Mouse (Mus musculus): ENCODE measurements around the gene Cpeb2. TPM values are rescaled to one million over a fixed set of nuclear protein-coding genes. Genes with fewer than 3 reads are reported as not detected.

The Cpeb2 gene
- total and polyA plus RNA-seq, 3 experiments = 20.7 to 53.9 (median 24.8) TPM

DNA sequence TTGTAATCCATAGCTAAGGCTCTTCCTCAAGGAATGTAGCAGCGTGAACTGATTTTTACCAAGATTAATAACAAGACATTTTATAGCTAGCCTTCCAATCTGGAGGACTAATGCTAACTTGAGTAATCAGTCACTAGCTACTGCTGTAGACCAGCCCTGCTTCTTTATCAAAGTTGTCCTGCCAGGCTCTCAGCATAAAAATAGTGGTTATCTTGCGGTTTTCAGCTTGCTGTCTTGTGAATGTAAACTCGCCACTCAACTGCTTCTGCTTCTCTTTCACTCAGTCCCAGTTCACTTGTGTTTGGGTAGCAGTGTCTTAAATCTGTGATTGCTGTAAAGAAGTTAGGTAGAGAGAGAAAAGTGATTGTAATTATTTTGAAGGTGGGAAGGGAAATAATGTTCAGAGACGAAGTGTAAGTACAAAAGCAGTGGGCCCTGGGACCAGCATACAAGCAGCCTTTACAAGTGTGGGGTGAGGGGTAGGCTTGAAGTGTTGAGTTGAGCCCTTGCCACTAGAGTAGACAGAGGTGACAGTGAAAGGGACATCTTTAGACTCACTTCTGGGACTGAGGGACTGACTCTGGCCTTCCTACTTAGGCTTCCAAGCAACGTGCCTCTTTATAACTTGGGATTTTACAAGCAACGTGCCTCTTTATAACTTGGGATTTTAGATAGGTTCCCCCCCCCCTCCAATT lies 6.3 kb downstream of the Cpeb2 start:
- DNase-seq = no peak

DNA sequence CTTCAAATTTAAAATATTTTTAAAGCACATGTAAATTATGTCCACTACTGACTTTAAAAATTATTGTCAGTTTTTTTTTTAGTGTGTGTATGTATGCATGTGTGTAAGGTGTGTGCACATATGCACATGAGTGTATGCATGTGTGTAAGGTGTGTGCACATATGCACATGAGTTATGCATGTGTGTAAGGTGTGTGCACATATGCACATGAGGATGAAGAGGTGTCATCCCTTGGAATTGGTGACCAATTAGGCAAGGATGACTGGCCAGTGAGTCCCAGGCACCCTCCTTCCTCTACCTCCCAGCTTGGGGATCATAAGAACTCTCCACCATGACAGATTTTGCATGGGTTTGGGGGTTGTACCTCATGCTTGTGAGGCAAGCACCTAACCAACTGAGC lies 7.8 kb downstream of the Cpeb2 start:
- DNase-seq = no peak

DNA sequence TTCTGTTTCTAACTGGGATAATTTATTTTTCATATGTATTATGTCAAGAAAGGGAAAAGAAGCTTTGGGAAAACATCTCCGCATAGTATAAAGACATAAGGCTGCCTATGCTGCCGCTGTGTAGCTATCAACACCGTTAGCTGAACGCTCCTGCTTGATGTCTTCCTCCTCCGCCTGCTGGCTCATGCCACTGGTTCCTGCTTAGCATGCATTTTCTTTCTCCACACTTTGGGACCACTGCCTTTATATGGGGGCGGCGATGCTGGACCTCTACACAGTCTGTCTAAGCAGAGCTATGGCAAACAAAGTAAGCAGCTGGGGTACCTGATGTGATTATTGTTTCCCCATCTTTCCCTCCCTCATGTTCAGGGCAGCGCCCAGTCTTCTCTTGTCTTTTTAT lies 13.3 kb downstream of the Cpeb2 start:
- DNase-seq = no peak

GRCm38 (mm10) chr5:43246954-43247353 lies 14.0 kb downstream of the Cpeb2 start:
- DNase-seq = no peak

DNA sequence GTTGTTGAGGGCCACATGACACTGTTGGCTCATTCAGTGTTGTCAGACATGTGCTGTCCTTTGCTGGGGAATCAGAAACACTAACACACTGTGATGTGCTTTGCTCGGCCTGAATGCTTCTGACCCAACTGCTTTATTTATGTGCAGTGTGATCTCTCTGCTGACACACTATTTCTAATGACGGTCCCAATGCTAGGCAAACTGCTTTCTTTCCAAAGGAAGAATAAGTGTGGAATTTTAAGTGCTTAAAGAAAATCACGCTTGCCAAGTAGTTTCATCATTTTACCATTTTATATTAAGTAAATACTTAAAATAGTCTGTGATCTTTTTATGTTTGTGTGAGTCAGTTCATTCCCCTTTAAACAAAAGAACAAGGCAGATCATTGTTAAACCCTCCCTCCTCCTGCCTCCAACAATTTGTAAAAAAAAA lies 15.0 kb downstream of the Cpeb2 start:
- no peak for DNase-seq

- DNase-seq = no peak
Measured at GRCm38 (mm10) chr5:43257490-43257889, 24.5 kb downstream of the Cpeb2 start.

- DNase-seq = no peak
Measured at GRCm38 (mm10) chr5:43258472-43259142, 25.6 kb downstream of the Cpeb2 start.

DNA sequence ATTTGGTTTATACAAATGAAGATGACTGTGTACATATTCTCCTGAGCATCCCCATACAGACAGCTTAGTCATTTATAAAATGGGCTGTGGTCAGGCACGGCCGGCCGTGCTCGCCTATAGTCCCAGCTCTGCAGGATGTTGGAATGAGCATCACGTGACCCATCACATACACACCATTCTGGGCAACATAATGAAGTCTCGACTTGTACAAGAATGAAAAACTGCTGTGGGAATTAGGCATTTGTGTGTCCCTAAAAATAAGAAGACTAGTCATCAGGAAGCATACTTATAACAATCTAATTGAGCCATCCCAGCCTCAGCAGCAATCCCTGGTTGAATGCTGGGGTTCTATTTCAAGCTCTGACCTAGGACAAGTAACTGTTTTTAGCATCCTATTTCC lies 28.8 kb downstream of the Cpeb2 start:
- no peak for DNase-seq

DNA sequence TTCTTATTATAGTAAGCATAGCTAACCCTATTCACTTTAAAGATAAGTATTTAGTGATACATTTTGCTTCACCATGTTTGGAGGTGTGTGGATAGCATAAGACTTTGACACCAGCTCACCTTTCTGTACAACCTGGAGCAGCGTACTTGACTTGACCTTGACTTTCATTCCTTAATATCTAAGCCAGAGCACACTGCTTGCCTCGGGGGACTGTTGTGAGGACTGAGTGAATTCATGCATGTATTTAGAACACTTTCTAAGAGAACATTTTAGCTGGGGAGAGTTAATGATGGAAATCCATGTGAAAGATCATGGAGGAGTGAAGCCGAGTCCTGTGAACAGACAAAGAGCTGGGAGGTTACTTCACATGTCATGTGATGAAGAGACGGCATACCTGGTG lies 31.0 kb downstream of the Cpeb2 start:
- DNase-seq = no peak

DNA sequence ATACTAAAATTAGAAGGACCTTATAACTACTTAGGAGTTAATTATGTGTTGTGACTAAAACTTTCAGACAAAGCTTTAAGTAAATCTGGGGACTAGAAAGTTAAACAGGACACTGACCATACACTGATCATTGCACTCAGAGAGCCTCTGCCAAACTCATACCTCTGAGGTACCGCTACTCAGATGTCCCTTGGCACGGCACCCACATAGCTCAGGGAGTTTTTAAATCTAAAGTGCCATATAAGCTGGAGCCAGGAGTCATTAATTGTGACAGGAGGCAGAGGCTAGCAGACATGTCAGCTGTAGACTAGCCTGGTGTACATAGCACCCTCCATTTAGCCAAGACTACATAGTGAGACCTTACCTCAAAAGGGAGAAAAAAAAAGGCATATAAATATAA lies 31.7 kb downstream of the Cpeb2 start:
- no peak for DNase-seq

DNA sequence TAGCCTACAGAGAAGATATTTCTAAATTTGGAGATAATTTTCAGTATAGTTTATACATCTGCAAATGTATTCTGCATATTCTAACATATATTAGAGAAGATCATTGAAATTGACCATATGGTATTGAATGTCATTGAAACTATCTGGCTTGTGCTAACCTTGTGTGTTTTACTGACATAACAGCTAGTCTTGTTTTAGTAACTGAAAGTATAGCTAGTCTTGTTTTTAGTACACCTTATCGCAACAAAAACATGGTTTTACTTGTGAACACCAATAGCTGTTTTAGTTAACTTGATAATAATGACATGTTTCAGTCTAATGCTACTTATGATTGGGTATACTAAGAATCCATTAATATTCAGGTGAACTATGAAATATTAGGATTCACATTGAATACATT lies 45.0 kb downstream of the Cpeb2 start:
- no peak for DNase-seq

DNA sequence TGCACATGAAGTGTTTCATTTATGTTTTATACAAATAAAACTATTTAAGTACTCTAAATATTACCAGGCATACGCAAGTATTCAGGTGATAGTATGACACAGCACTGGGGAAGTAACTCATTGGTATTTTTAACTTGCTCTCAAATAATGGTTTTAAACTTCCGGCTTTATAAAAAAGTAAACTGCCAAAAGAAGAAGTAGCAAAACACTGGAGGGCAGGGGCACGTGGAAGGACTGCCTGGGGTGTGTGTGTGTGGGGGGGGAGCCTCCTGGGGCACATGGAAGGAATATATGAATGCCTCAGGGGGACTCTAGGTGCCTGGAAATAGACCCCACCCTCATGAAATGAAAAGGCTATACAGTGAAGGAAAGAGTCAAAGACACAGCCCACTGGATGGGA lies 46.8 kb downstream of the Cpeb2 start:
- no peak for DNase-seq

- no peak for DNase-seq
Measured at GRCm38 (mm10) chr5:43285756-43286155, 52.8 kb downstream of the Cpeb2 start.

DNA sequence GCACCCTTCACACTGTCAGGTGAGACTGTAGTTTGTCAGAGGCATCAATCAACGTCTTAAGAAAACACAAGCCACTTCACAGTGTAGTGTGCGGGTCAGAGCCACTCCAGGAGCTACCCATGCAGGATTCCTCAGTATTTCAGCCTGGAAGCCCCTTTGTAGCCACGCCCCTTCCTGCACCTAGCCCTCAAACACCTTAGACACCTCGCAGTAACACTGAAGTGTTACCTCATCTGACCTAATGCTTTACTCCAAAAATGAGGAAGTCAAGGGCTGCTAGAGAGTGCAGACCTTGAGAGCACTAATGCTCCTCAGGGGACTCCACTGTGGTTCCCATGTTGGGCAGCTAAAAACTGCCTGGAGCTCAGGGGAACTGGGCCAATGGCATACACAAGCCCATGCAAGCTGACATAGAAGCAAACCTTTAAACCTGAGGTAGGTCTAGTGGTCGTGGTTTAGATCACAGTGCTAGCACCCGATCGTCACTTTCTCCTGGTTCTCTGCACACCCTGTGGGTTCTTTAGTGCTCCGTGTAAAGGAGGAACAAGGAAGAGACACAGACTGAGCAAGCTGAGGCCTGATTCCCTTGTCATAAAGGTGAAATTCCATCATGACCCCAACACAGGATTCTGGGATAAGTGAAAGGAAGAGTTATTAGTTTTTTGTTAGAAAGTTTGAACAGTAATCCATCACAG lies 56.9 kb downstream of the Cpeb2 start:
- no peak for DNase-seq

GRCm38 (mm10) chr5:43293136-43293535 lies 60.2 kb downstream of the Cpeb2 start:
- no peak for DNase-seq

DNA sequence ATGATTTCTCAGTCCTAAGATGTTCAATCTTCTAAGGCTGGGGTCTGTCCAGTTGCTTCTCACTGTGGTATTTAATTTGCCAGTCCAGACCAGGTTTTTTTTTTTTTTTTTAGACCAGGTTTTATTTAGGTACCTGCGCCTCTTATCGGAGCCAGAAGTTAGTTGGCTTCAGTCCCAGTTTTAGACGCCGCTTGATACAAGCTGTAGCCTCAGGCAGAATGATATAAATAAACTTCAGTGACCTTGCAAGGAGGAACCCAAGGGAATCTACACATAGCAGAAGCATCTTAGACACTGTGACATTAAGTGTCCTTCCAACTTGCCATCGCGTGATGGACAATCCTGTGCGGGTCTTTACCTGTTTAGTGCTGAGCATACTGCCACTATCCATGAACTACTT lies 64.5 kb downstream of the Cpeb2 start:
- DNase-seq = no peak

GRCm38 (mm10) chr5:43298975-43299374 lies 66.0 kb downstream of the Cpeb2 start:
- no peak for DNase-seq

GRCm38 (mm10) chr5:43300076-43300475 lies 67.1 kb downstream of the Cpeb2 start:
- DNase-seq = no peak

DNA sequence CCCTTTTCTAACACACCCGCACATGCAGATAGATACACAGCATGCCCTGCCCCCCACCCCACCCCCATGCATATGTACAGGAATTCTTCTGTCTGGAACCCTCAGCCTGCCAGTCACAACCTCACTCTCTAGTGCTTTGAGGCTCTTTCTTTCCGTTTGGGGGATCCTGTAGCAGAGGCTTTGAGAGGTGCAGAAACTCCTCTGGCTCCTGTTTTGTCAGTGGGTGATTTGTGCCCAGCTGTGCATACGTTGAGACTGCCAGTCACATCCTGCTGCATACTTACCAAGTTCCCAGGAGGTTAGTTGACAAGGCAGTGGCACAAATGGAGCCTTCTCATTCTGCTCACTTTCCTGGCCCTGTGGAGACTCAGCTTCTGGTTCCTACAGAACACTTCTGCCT lies 68.0 kb downstream of the Cpeb2 start:
- no peak for DNase-seq

DNA sequence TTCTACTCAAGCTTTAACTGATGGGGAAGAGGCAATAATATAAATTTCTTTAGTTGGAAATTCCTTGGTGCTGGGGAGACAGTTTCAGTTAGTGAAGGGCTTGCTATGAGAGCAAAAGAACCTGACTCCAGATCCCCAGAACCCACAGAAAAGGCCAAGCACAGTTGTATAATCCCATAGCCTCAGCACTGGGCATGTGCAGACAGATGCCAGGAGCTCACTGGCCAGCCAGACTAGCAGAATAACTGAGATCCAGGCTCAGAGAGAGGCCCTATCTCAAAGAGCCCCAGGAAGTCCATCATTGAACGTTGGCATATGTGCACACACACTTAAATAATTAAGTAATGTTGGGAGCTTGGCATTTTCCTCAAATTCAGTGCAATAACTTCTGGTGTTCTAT lies 70.5 kb downstream of the Cpeb2 start:
- DNase-seq = no peak

DNA sequence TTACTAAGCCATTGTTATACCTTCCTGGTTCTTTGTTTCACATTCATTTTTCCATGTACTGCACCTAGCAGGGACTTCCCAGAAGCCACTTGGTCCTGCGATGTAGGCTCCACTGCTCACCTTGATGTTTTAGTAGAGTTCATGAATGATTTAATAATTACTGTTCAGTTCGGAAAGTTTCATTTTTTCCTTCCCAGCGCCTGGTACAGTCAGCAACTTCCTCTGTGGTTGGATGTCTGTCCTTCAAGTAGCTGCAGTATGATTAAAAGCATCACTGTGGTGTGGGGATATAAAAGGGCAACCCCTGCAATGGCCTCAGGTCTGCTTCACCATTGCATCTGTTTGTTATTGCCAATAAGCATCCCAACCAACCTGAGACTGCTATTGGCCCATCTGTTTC lies 72.5 kb downstream of the Cpeb2 start:
- no peak for DNase-seq

DNA sequence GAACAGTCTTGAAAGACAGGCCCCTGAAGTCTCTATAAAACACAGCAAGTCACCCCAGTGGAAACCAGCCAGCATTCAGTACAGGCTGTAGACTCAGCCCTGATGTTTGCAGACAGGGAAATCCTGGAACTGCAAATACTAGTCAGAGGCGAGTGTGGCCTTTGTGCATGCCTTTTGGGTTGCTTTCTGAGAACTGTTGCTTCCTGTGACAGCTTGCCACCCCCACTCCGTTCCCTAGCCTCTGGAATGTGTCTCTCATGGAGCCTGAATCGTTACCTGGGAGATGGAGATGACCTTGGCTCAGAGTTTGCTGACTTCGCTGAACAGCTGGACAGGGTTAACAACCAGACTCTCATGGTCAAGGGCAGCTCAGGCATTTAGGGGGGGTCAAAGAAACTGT lies 77.0 kb downstream of the Cpeb2 start:
- DNase-seq = peak; percentile 61

DNA sequence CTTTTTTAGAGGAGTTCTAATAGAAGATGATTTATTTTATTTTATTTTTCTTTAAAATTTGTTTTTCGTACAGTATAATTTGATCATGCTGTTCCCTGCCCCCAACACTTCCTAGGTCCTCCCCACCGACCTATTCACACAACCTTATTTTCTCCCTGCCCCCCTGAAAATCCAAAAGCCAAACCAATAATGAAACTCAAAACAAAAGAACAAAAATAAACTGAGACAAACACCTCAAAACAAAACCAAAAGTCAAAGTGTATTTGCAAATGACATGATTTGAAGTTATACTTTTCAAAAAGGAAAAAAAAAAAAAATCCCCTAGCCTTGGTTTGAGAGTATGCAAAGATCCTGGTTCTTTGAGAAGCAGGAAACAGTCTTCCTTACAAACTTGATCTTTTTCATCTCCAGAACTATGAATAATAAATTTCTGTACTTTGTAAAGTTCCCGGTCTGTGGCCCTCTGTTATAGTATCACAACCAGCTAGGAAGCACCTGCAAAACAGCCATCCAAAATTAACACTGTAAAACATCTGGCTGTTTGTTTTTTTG lies 91.4 kb downstream of the Cpeb2 start:
- no peak for DNase-seq
